Mouse (Mus musculus): ENCODE results near the gene Sult6b1. TPM values are rescaled to one million over a fixed set of nuclear protein-coding genes. Genes with fewer than 3 reads are reported as not detected.

Sult6b1 gene
- polyA plus RNA-seq, 1 experiment from 2014 or later, result not detected

- WGBS, result 88% methylated on average over 7 of the region's 7 CpGs
These were observed 11.8 kb downstream of the Sult6b1 start for GRCm38 (mm10) chr17:78894991-78895390.

GRCm38 (mm10) chr17:78891020-78891419 is 15.8 kb downstream of the Sult6b1 start:
- H3K9me3 ChIP-seq (ENCODE audit: control insufficient read depth, low read length), result no peaks in the 10 kb centered on the region
- H3K4me1 ChIP-seq (ENCODE audit: control insufficient read depth, insufficient read depth, low read depth, low read length), result no peaks in the 10 kb centered on the region
- H3K27ac ChIP-seq (ENCODE audit: low read depth, low read length), result no peak overlapping the region
- H3K4me2 ChIP-seq (ENCODE audit: low read length), result no peak overlapping the region
- H3K27me3 ChIP-seq (replicated peaks; ENCODE audit: control insufficient read depth, insufficient read depth, low read length), result no peaks in the 10 kb centered on the region
- ATAC-seq, result no peak
- H3K36me3 ChIP-seq (ENCODE audit: control insufficient read depth, insufficient read depth, low read length), result no peaks in the 10 kb centered on the region
- 89% methylated on average over 9 of the region's 9 CpGs for whole genome bisulfite sequencing
- no peak overlapping the region for H3K9ac ChIP-seq (ENCODE audit: low read depth, low read length)
- H3K4me3 ChIP-seq (ENCODE audit: low read length), result no peak overlapping the region

More at GRCm38 (mm10) chr17:78894991-78895390, 11.8 kb downstream of the Sult6b1 start:
- no peak for ATAC-seq
- Histone ChIP-seq H3K27me3 (replicated peaks; ENCODE audit: control insufficient read depth, insufficient read depth, low read length) (no peaks in the 10 kb centered on the region), H3K4me2 (ENCODE audit: low read length) (no peak overlapping the region), H3K4me1 (ENCODE audit: control insufficient read depth, insufficient read depth, low read depth, low read length) (no peaks in the 10 kb centered on the region), H3K36me3 (ENCODE audit: control insufficient read depth, insufficient read depth, low read length) (no peaks in the 10 kb centered on the region), H3K9me3 (ENCODE audit: control insufficient read depth, low read length) (no peaks in the 10 kb centered on the region), H3K27ac (ENCODE audit: low read depth, low read length) (no peak overlapping the region), H3K9ac (ENCODE audit: low read depth, low read length) (no peak overlapping the region), H3K4me3 (ENCODE audit: low read length) (no peak overlapping the region)

GRCm38 (mm10) chr17:78889184-78889583 is 17.6 kb downstream of the Sult6b1 start:
- no peaks in the 10 kb centered on the region for H3K9me3 ChIP-seq (ENCODE audit: control insufficient read depth, low read length)
- H3K9ac ChIP-seq (ENCODE audit: low read depth, low read length), result no peak overlapping the region
- H3K4me2 ChIP-seq (ENCODE audit: low read length), result no peak overlapping the region
- no peak overlapping the region for H3K4me3 ChIP-seq (ENCODE audit: low read length)
- ATAC-seq, result peak; percentile 93
- WGBS, result 36% methylated on average over 3 of the region's 3 CpGs
- H3K27me3 ChIP-seq (replicated peaks; ENCODE audit: control insufficient read depth, insufficient read depth, low read length), result no peaks in the 10 kb centered on the region
- H3K27ac ChIP-seq (ENCODE audit: low read depth, low read length), result no peak overlapping the region
- H3K4me1 ChIP-seq (ENCODE audit: control insufficient read depth, insufficient read depth, low read depth, low read length), result no peaks in the 10 kb centered on the region
- no peaks in the 10 kb centered on the region for H3K36me3 ChIP-seq (ENCODE audit: control insufficient read depth, insufficient read depth, low read length)

- H3K36me3 ChIP-seq (ENCODE audit: control insufficient read depth, insufficient read depth, low read length), result no peaks in the 10 kb centered on the region
- H3K27ac ChIP-seq (ENCODE audit: low read depth, low read length), result no peak overlapping the region
- ATAC-seq, result no peak
- H3K4me2 ChIP-seq (ENCODE audit: low read length), result no peak overlapping the region
- WGBS, result 82% methylated on average over 4 of the region's 4 CpGs
- no peaks in the 10 kb centered on the region for H3K4me1 ChIP-seq (ENCODE audit: control insufficient read depth, insufficient read depth, low read depth, low read length)
- H3K4me3 ChIP-seq (ENCODE audit: low read length), result no peak overlapping the region
- no peaks in the 10 kb centered on the region for H3K27me3 ChIP-seq (replicated peaks; ENCODE audit: control insufficient read depth, insufficient read depth, low read length)
- no peak overlapping the region for H3K9ac ChIP-seq (ENCODE audit: low read depth, low read length)
- no peaks in the 10 kb centered on the region for H3K9me3 ChIP-seq (ENCODE audit: control insufficient read depth, low read length)
These were observed 18.2 kb downstream of the Sult6b1 start for GRCm38 (mm10) chr17:78888554-78888953.

- Histone ChIP-seq H3K9me3 (ENCODE audit: control insufficient read depth, low read length) (no peaks in the 10 kb centered on the region), H3K4me3 (ENCODE audit: low read length) (no peak overlapping the region), H3K4me2 (ENCODE audit: low read length) (no peak overlapping the region), H3K27ac (ENCODE audit: low read depth, low read length) (no peak overlapping the region), H3K9ac (ENCODE audit: low read depth, low read length) (no peak overlapping the region), H3K4me1 (ENCODE audit: control insufficient read depth, insufficient read depth, low read depth, low read length) (0 out of 2 replicates have a peak, but pooled peaks cover 3% of the 10 kb centered on the region), H3K36me3 (ENCODE audit: control insufficient read depth, insufficient read depth, low read length) (no peaks in the 10 kb centered on the region), H3K27me3 (replicated peaks; ENCODE audit: control insufficient read depth, insufficient read depth, low read length) (no peaks in the 10 kb centered on the region)
- WGBS, result 87% methylated on average over 5 of the region's 5 CpGs
- ATAC-seq, result no peak
These were observed 21.3 kb downstream of the Sult6b1 start for GRCm38 (mm10) chr17:78885286-78886065.

GRCm38 (mm10) chr17:78883291-78883690 is 23.5 kb downstream of the Sult6b1 start:
- no peaks in the 10 kb centered on the region for H3K27me3 ChIP-seq (replicated peaks; ENCODE audit: control insufficient read depth, insufficient read depth, low read length)
- H3K4me3 ChIP-seq (ENCODE audit: low read length), result no peak overlapping the region
- no peak overlapping the region for H3K9ac ChIP-seq (ENCODE audit: low read depth, low read length)
- ATAC-seq, result no peak
- H3K4me1 ChIP-seq (ENCODE audit: control insufficient read depth, insufficient read depth, low read depth, low read length), result 0 out of 2 replicates have a peak, but pooled peaks cover 3% of the 10 kb centered on the region
- no peak overlapping the region for H3K4me2 ChIP-seq (ENCODE audit: low read length)
- WGBS, result 88% methylated on average over 4 of the region's 4 CpGs
- no peaks in the 10 kb centered on the region for H3K9me3 ChIP-seq (ENCODE audit: control insufficient read depth, low read length)
- H3K27ac ChIP-seq (ENCODE audit: low read depth, low read length), result no peak overlapping the region
- no peaks in the 10 kb centered on the region for H3K36me3 ChIP-seq (ENCODE audit: control insufficient read depth, insufficient read depth, low read length)

- Histone ChIP-seq H3K36me3 (ENCODE audit: control insufficient read depth, insufficient read depth, low read length) (no peaks in the 10 kb centered on the region), H3K4me3 (ENCODE audit: low read length) (peak within 1 kb of the TSS; percentile 41), H3K9ac (ENCODE audit: low read depth, low read length) (peak within 1 kb of the TSS; percentile 57), H3K27me3 (replicated peaks; ENCODE audit: control insufficient read depth, insufficient read depth, low read length) (no peaks in the 10 kb centered on the region), H3K9me3 (ENCODE audit: control insufficient read depth, low read length) (no peaks in the 10 kb centered on the region), H3K4me1 (ENCODE audit: control insufficient read depth, insufficient read depth, low read depth, low read length) (0 out of 2 replicates have a peak, but pooled peaks cover 3% of the 10 kb centered on the region), H3K4me2 (ENCODE audit: low read length) (peak within 1 kb of the TSS; percentile 73), H3K27ac (ENCODE audit: low read depth, low read length) (0 out of 2 replicates have a peak within 1 kb of the TSS, but pooled peaks have one; percentile 37)
- peak; percentile 94 for ATAC-seq
- 2% methylated on average over 28 of the region's 28 CpGs for WGBS
These were observed 24.2 kb downstream of the Sult6b1 start, which contains the start of gene Eif2ak2 for GRCm38 (mm10) chr17:78882401-78883112. TSS of gene Eif2ak2 (minus strand) at chr17:78882573.

- Histone ChIP-seq H3K4me2 (ENCODE audit: low read length) (peak overlapping the region; percentile 73), H3K9me3 (ENCODE audit: control insufficient read depth, low read length) (no peaks in the 10 kb centered on the region), H3K4me1 (ENCODE audit: control insufficient read depth, insufficient read depth, low read depth, low read length) (0 out of 2 replicates have a peak, but pooled peaks cover 3% of the 10 kb centered on the region), H3K36me3 (ENCODE audit: control insufficient read depth, insufficient read depth, low read length) (no peaks in the 10 kb centered on the region), H3K27ac (ENCODE audit: low read depth, low read length) (0 out of 2 replicates have a peak overlapping the region, but pooled peaks have one; percentile 37), H3K27me3 (replicated peaks; ENCODE audit: control insufficient read depth, insufficient read depth, low read length) (no peaks in the 10 kb centered on the region), H3K9ac (ENCODE audit: low read depth, low read length) (peak overlapping the region; percentile 57), H3K4me3 (ENCODE audit: low read length) (peak overlapping the region; percentile 41)
- 17% methylated on average over 4 of the region's 7 CpGs for WGBS
- ATAC-seq, result peak; percentile 91
These were observed 24.9 kb downstream of the Sult6b1 start for GRCm38 (mm10) chr17:78881878-78882304.

GRCm38 (mm10) chr17:78873886-78874285 is 32.9 kb downstream of the Sult6b1 start:
- WGBS, result 89% methylated on average over 6 of the region's 6 CpGs
- ATAC-seq, result no peak
- Histone ChIP-seq H3K4me1 (ENCODE audit: control insufficient read depth, insufficient read depth, low read depth, low read length) (no peaks in the 10 kb centered on the region), H3K4me3 (ENCODE audit: low read length) (no peak overlapping the region), H3K27ac (ENCODE audit: low read depth, low read length) (no peak overlapping the region), H3K4me2 (ENCODE audit: low read length) (no peak overlapping the region), H3K9ac (ENCODE audit: low read depth, low read length) (no peak overlapping the region), H3K36me3 (ENCODE audit: control insufficient read depth, insufficient read depth, low read length) (no peaks in the 10 kb centered on the region), H3K27me3 (replicated peaks; ENCODE audit: control insufficient read depth, insufficient read depth, low read length) (no peaks in the 10 kb centered on the region), H3K9me3 (ENCODE audit: control insufficient read depth, low read length) (no peaks in the 10 kb centered on the region)

Data from hindbrain, embryonic 16.5 days (tissue).